Mouse (Mus musculus) left cerebral cortex, adult 18-20 months (tissue): ENCODE data around the gene Amt. TPM values are rescaled to one million over a fixed set of nuclear protein-coding genes. Genes with fewer than 3 reads are reported as not detected.

Experiments
- DNase-seq, 2 experiments: peaks; one replicate each; pipeline ENCODE4 v3.0.0; 2021 to 2022; ENCODE audit warnings: low spot score in 2 of 2, mixed read lengths in 1 of 2
- total RNA-seq, 2 experiments: library from RNA; stranded (reverse); gene quantifications; 2 replicates each; pipeline ENCODE4 v1.2.3; 2021

The Amt gene
- total RNA-seq, 2 experiments from 2014 or later = 29.8 to 32.8 TPM

GRCm38 (mm10) chr9:108338886-108339781 lies 42.5 kb downstream of the Amt start, which contains the start of gene Gpx1:
Gpx1 (plus strand) TSS chr9:108338903.
- DNase-seq = peak; percentile 76 to 81

GRCm38 (mm10) chr9:108339886-108340257 lies 43.2 kb downstream of the Amt start:
- DNase-seq = no peak

- DNase-seq = no peak
Measured at GRCm38 (mm10) chr9:108340258-108341138, 43.8 kb downstream of the Amt start.

GRCm38 (mm10) chr9:108341139-108341475 lies 44.5 kb downstream of the Amt start:
- DNase-seq = no peak

GRCm38 (mm10) chr9:108341801-108342200 lies 45.1 kb downstream of the Amt start:
- DNase-seq = no peak

- DNase-seq = no peak
Measured at GRCm38 (mm10) chr9:108342301-108342831, 45.7 kb downstream of the Amt start.

GRCm38 (mm10) chr9:108343331-108343730 lies 46.7 kb downstream of the Amt start:
- no peak for DNase-seq

- DNase-seq = no peak
Measured at GRCm38 (mm10) chr9:108343835-108344234, 47.2 kb downstream of the Amt start.

- DNase-seq = no peak
Measured at GRCm38 (mm10) chr9:108344471-108344870, 47.8 kb downstream of the Amt start.

- DNase-seq = no peak
Measured at GRCm38 (mm10) chr9:108347024-108347423, 50.4 kb downstream of the Amt start.

- DNase-seq = peak; percentile 80 to 88
Measured at GRCm38 (mm10) chr9:108347540-108348289, 51.1 kb downstream of the Amt start, which contains the start of gene Usp4. Usp4 (plus strand) TSS chr9:108347853.

GRCm38 (mm10) chr9:108348290-108348680 lies 51.6 kb downstream of the Amt start:
- no peak for DNase-seq

- DNase-seq = no peak
Measured at GRCm38 (mm10) chr9:108349727-108350126, 53.1 kb downstream of the Amt start.

Other genes with a start within 250 kb of the Amt start
- 10 to 100 TPM; 18.1 to 20.2 TPM for gene Gmppb, start 247.6 kb upstream of the Amt start, total RNA-seq
- gene Amigo3, start 243.7 kb upstream of the Amt start, total RNA-seq = 1 to 10 TPM; 1.2 to 1.7 TPM
- not detected for gene Mst1, start 216.4 kb upstream of the Amt start, total RNA-seq
- 10 to 100 TPM; 83.8 to 86.7 TPM for gene Rnf123, start 213.5 kb upstream of the Amt start, total RNA-seq
- 10 to 100 TPM; 29.2 to 32.2 TPM for gene Apeh, start 202.2 kb upstream of the Amt start, total RNA-seq
- gene Bsn, start 106.5 kb upstream of the Amt start, total RNA-seq = 100 to 1,000 TPM; 243 to 246 TPM
- gene Dag1, start 32.9 kb upstream of the Amt start, total RNA-seq = 10 to 100 TPM; 79.2 to 85.8 TPM
- 100 to 1,000 TPM; 140 to 145 TPM for gene Nicn1, start 6.4 kb upstream of the Amt start, total RNA-seq
- gene Rhoa, start 9.3 kb downstream of the Amt start, total RNA-seq = 100 to 1,000 TPM; 159 to 170 TPM
- 10 to 100 TPM; 30.3 to 32.0 TPM for gene Tcta, start 9.3 kb downstream of the Amt start, total RNA-seq
- gene Gpx1, start 42.0 kb downstream of the Amt start, total RNA-seq = 100 to 1,000 TPM in 1 of 2 experiments, 10 to 100 TPM in 1; 99.8 to 110 TPM
- gene Usp4, start 51.0 kb downstream of the Amt start, total RNA-seq = 100 to 1,000 TPM; 123 to 125 TPM
- gene 1700102P08Rik, start 96.0 kb downstream of the Amt start, total RNA-seq = 1 to 10 TPM; 3.4 to 3.8 TPM
- gene Ccdc36, start 131.6 kb downstream of the Amt start, total RNA-seq = under 1 TPM; 0.23 TPM
- not detected for gene BC048562, start 139.6 kb downstream of the Amt start, total RNA-seq
- gene Ccdc71, start 163.7 kb downstream of the Amt start, total RNA-seq = 10 to 100 TPM; 37.9 to 39.9 TPM
- gene Klhdc8b, start 164.7 kb downstream of the Amt start, total RNA-seq = 10 to 100 TPM; 40.3 to 44.7 TPM
- 10 to 100 TPM; 27.0 to 37.8 TPM for gene Lamb2, start 182.9 kb downstream of the Amt start, total RNA-seq
- gene Usp19, start 193.7 kb downstream of the Amt start, total RNA-seq = 100 to 1,000 TPM; 139 to 142 TPM
- 10 to 100 TPM; 72.7 to 77.7 TPM for gene Qars, start 210.9 kb downstream of the Amt start, total RNA-seq
- gene Qrich1, start 220.0 kb downstream of the Amt start, total RNA-seq = 100 to 1,000 TPM; 140 TPM